Mouse (Mus musculus): ENCODE measurements at regions not wholly inside any gene's neighbourhood (a gene's known extent, or its start where the extent isn't known, plus 50 kb on each side); places are given as distances from the start of the nearest gene placed in this dataset.

- ATAC-seq (ENCODE audit: insufficient read depth) (no peak), DNase-seq (ENCODE audit: low read depth in 3 of 3, low spot score in 3 of 3) (no peak)
- no peak for TF ChIP-seq EP300 (IDR thresholded peaks at IDR 0.05; ENCODE audit: low read depth)
- TF ChIP-seq CTCF (IDR thresholded peaks at IDR 0.05; ENCODE audit: low read depth), result no peak
- H3K4me3 ChIP-seq (ENCODE audit: insufficient read depth in 1 of 2, low read depth in 2 of 2, low read length in 2 of 2), result no peak overlapping the region
- H3K4me2 ChIP-seq (ENCODE audit: low read depth), result no peak overlapping the region
- peaks cover 12% of the 10 kb centered on the region for H3K27me3 ChIP-seq (ENCODE audit: control insufficient read depth, insufficient read depth, low read length)
- H3K4me1 ChIP-seq (replicated peaks; ENCODE audit: control insufficient read depth in 2 of 2, insufficient read depth in 2 of 2, low read length in 1 of 2), result peaks cover 0 to 5% of the 10 kb centered on the region in 2 experiments; a peak in 1 of 4 replicates
- H3K36me3 ChIP-seq (replicated peaks; ENCODE audit: control insufficient read depth, insufficient read depth, low read depth), result no peaks in the 10 kb centered on the region
- 16% methylated on average over 5 of the region's 5 CpGs for WGBS (ENCODE audit: insufficient replicate concordance)
- H3K9me3 ChIP-seq (ENCODE audit: control insufficient read depth, low read length), result no peaks in the 10 kb centered on the region
- H3K27ac ChIP-seq, result no peak overlapping the region
- H3K9ac ChIP-seq (replicated peaks), result no peak overlapping the region
Observed at GRCm38 (mm10) chr6:71050248-71050647, 93.9 kb downstream of the Foxi3 start.

DNA sequence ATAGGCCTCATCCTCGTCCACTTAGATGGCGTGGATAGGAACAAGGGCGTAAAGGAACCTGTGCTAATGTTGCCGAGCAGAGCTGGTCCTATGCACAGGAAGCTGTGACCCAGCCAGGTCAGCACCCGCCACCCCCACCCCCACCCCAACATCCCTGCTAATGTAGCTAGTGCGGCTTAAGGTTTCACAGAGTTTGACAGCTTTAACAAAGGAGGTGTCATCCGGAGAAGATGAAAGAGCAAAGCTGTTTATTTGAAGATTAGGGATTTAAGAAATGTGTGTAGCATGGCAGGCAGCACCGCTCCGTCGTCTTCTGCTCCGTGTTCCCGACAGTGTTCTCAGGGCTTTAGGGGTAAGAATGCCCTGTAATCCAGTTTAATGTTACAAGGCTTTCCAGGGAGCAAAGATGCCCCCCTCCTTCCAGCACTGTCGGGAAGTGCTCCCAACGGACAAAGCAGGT is 93.5 kb downstream of the Thnsl2 start:
- DNase-seq (ENCODE audit: low read depth in 3 of 3, low spot score in 3 of 3), result no peak
- no peak overlapping the region for H3K4me3 ChIP-seq (ENCODE audit: insufficient read depth in 1 of 2, low read depth in 2 of 2, low read length in 2 of 2)
- no peak overlapping the region for H3K9ac ChIP-seq (replicated peaks)
- H3K27me3 ChIP-seq (ENCODE audit: control insufficient read depth, insufficient read depth, low read length), result peaks cover 12% of the 10 kb centered on the region
- H3K9me3 ChIP-seq (ENCODE audit: control insufficient read depth, low read length), result no peaks in the 10 kb centered on the region
- TF ChIP-seq EP300 (IDR thresholded peaks at IDR 0.05; ENCODE audit: low read depth), result no peak
- TF ChIP-seq CTCF (IDR thresholded peaks at IDR 0.05; ENCODE audit: low read depth), result no peak
- WGBS (ENCODE audit: insufficient replicate concordance), result 23% methylated on average over 14 of the region's 14 CpGs
- no peaks in the 10 kb centered on the region for H3K36me3 ChIP-seq (replicated peaks; ENCODE audit: control insufficient read depth, insufficient read depth, low read depth)
- no peak for ATAC-seq (ENCODE audit: insufficient read depth)
- H3K4me1 ChIP-seq (replicated peaks; ENCODE audit: control insufficient read depth in 2 of 2, insufficient read depth in 2 of 2, low read length in 1 of 2), result peaks cover 0 to 5% of the 10 kb centered on the region in 2 experiments; a peak in 1 of 4 replicates
- H3K27ac ChIP-seq, result no peak overlapping the region
- no peak overlapping the region for H3K4me2 ChIP-seq (ENCODE audit: low read depth)

DNA sequence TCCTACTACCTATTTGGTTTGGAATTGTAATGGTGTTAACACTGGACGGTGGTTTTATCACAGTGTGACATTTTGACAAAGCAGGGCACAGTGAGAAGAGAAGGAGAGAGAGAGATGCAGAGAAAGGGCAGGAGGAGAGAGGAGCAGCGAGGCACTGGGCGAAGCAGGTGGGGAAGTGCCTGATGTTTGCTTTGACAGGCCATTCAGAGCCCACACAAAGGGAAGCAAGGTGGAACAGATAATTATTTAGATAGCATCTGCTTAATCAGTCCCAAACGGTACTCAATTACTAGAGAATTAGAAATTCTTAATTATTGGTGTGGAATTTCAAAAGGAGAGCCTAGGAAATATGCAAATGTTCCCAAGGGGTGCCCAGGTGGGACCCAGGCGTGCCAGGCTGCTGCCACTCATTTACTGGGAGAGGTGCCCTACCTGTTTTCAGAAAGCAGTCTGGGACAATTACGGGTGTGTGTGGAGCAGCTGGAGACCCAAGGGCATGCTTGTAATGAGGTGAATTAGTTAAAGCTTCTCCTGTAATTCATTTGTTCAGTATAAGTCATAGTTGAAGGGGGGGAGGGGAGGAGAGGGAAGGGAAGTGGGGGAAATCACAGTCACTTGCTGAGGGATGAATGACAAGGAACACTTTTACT is 86.9 kb downstream of the Thnsl2 start:
- WGBS (ENCODE audit: insufficient replicate concordance), result 51% methylated on average over 6 of the region's 6 CpGs
- no peak overlapping the region for H3K4me3 ChIP-seq (ENCODE audit: insufficient read depth in 1 of 2, low read depth in 2 of 2, low read length in 2 of 2)
- H3K27me3 ChIP-seq (ENCODE audit: control insufficient read depth, insufficient read depth, low read length), result no peaks in the 10 kb centered on the region
- ATAC-seq (ENCODE audit: insufficient read depth), result no peak
- TF ChIP-seq EP300 (IDR thresholded peaks at IDR 0.05; ENCODE audit: low read depth), result no peak
- TF ChIP-seq CTCF (IDR thresholded peaks at IDR 0.05; ENCODE audit: low read depth), result no peak
- no peak overlapping the region for H3K9ac ChIP-seq (replicated peaks)
- no peaks in the 10 kb centered on the region for H3K9me3 ChIP-seq (ENCODE audit: control insufficient read depth, low read length)
- DNase-seq (ENCODE audit: low read depth in 3 of 3, low spot score in 3 of 3), result no peak
- H3K27ac ChIP-seq, result no peak overlapping the region
- H3K36me3 ChIP-seq (replicated peaks; ENCODE audit: control insufficient read depth, insufficient read depth, low read depth), result no peaks in the 10 kb centered on the region
- H3K4me2 ChIP-seq (ENCODE audit: low read depth), result no peak overlapping the region
- H3K4me1 ChIP-seq (replicated peaks; ENCODE audit: control insufficient read depth in 2 of 2, insufficient read depth in 2 of 2, low read length in 1 of 2), result no peaks in the 10 kb centered on the region

DNA sequence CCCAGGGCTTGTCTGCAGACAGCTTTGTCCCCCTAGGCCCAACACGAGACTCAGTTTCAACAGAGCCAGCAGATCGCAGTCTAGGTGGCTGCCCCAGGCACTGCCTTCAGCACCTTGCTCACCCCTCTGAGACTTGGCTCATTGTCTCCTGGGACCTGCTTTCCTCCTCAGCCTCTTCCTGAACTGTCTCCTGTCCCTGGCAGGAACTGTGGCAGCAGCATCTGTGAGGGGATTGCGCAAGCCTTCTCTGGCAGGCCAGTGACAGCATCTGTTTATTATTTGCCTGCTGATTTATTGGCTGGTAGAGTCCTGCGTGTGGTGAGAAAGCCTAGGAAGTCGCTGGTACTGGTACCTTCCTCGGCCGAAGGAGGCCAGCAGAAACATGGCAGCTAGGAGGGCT is 84.1 kb downstream of the Thnsl2 start:
- H3K27me3 ChIP-seq (ENCODE audit: control insufficient read depth, insufficient read depth, low read length), result no peaks in the 10 kb centered on the region
- WGBS (ENCODE audit: insufficient replicate concordance), result 18% methylated on average over 7 of the region's 7 CpGs
- H3K4me3 ChIP-seq (ENCODE audit: insufficient read depth in 1 of 2, low read depth in 2 of 2, low read length in 2 of 2), result no peak overlapping the region
- TF ChIP-seq CTCF (IDR thresholded peaks at IDR 0.05; ENCODE audit: low read depth) (no peak), EP300 (IDR thresholded peaks at IDR 0.05; ENCODE audit: low read depth) (no peak)
- H3K4me2 ChIP-seq (ENCODE audit: low read depth), result no peak overlapping the region
- H3K36me3 ChIP-seq (replicated peaks; ENCODE audit: control insufficient read depth, insufficient read depth, low read depth), result no peaks in the 10 kb centered on the region
- H3K9me3 ChIP-seq (ENCODE audit: control insufficient read depth, low read length), result no peaks in the 10 kb centered on the region
- no peak for ATAC-seq (ENCODE audit: insufficient read depth)
- no peak overlapping the region for H3K27ac ChIP-seq
- DNase-seq (ENCODE audit: low read depth in 3 of 3, low spot score in 3 of 3), result no peak
- H3K9ac ChIP-seq (replicated peaks), result no peak overlapping the region
- H3K4me1 ChIP-seq (replicated peaks; ENCODE audit: control insufficient read depth in 2 of 2, insufficient read depth in 2 of 2, low read length in 1 of 2), result no peaks in the 10 kb centered on the region

DNA sequence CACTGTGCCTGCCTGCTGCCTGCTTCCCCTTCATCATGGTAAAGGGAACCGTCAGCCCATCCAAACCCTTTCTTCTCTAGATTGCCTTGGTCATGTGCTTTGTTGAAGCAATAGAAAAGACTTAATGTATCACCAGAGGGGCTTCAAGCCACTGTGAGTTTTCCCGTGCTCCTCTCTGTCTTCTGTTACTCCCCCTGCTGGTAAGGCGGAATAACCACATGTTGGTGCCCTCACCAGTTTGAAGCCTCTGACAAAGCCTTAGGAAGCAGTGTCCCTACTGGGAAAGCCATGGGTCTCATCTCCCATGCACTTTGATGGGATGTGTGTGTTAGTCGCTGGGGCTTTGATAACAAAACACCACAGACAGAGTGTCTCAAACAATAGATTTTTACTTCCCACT is 81.3 kb downstream of the Thnsl2 start:
- no peak for DNase-seq (ENCODE audit: low read depth in 3 of 3, low spot score in 3 of 3)
- Histone ChIP-seq H3K27ac (no peak overlapping the region), H3K36me3 (replicated peaks; ENCODE audit: control insufficient read depth, insufficient read depth, low read depth) (no peaks in the 10 kb centered on the region), H3K4me3 (ENCODE audit: insufficient read depth in 1 of 2, low read depth in 2 of 2, low read length in 2 of 2) (no peak overlapping the region), H3K4me1 (replicated peaks; ENCODE audit: control insufficient read depth in 2 of 2, insufficient read depth in 2 of 2, low read length in 1 of 2) (no peaks in the 10 kb centered on the region), H3K4me2 (ENCODE audit: low read depth) (no peak overlapping the region), H3K9ac (replicated peaks) (no peak overlapping the region), H3K9me3 (ENCODE audit: control insufficient read depth, low read length) (no peaks in the 10 kb centered on the region), H3K27me3 (ENCODE audit: control insufficient read depth, insufficient read depth, low read length) (no peaks in the 10 kb centered on the region)
- ATAC-seq (ENCODE audit: insufficient read depth), result no peak
- 58% methylated on average over 4 of the region's 4 CpGs for WGBS (ENCODE audit: insufficient replicate concordance)
- TF ChIP-seq EP300 (IDR thresholded peaks at IDR 0.05; ENCODE audit: low read depth), result no peak
- TF ChIP-seq CTCF (IDR thresholded peaks at IDR 0.05; ENCODE audit: low read depth), result peak; percentile 58
